Mouse (Mus musculus) olfactory bulb, adult 2 months (tissue): Measurements from ENCODE around the gene Rhpn2.

ENCODE experiments used
- CTCF ChIP-seq: fragments of 200-500 bp; IDR thresholded peaks from 2 replicates; pipeline ENCODE4 v1.5.1; 2012; ENCODE audit warnings: low read depth, mild to moderate bottlenecking, low read length, moderate library complexity; ENCODE audit not compliant: insufficient read depth
- POLR2A ChIP-seq: fragments of 200-500 bp; IDR thresholded peaks from 2 replicates; pipeline ENCODE4 v1.6.1; 2012; ENCODE audit warnings: mild to moderate bottlenecking, low read depth, low read length, moderate library complexity; ENCODE audit not compliant: insufficient read depth

GRCm38 (mm10) chr7:35351155-35351554, 17.2 kb downstream of the Rhpn2 start:
- no peak for TF ChIP-seq CTCF
- no peak for TF ChIP-seq POLR2A
